Mouse (Mus musculus): ENCODE data around the gene Crybb1.

Crybb1 gene

GRCm38 (mm10) chr5:112265110-112265509 is 9.5 kb downstream of the Crybb1 start:
- no peak for DNase-seq (ENCODE audit: extremely low spot score, low read depth, low spot score)

- DNase-seq (ENCODE audit: extremely low spot score, low read depth, low spot score): no peak
Measured at GRCm38 (mm10) chr5:112265515-112265914, 9.9 kb downstream of the Crybb1 start.

- no peak for DNase-seq (ENCODE audit: extremely low spot score, low read depth, low spot score)
Measured at GRCm38 (mm10) chr5:112266011-112266777, 10.6 kb downstream of the Crybb1 start.

- DNase-seq (ENCODE audit: extremely low spot score, low read depth, low spot score): no peak
Measured at GRCm38 (mm10) chr5:112270764-112271541, 15.3 kb downstream of the Crybb1 start.

GRCm38 (mm10) chr5:112272934-112273333 is 17.3 kb downstream of the Crybb1 start:
- no peak for DNase-seq (ENCODE audit: extremely low spot score, low read depth, low spot score)

- no peak for DNase-seq (ENCODE audit: extremely low spot score, low read depth, low spot score)
Measured at GRCm38 (mm10) chr5:112273746-112274463, 18.3 kb downstream of the Crybb1 start.

- no peak for DNase-seq (ENCODE audit: extremely low spot score, low read depth, low spot score)
Measured at GRCm38 (mm10) chr5:112275021-112275804, 19.6 kb downstream of the Crybb1 start.

- peak; percentile 95 for DNase-seq (ENCODE audit: extremely low spot score, low read depth, low spot score)
Measured at GRCm38 (mm10) chr5:112276267-112276873, 20.8 kb downstream of the Crybb1 start, which contains the start of gene Tpst2. TSS of gene Tpst2 (plus strand) at chr5:112276691.

GRCm38 (mm10) chr5:112276907-112277348 is 21.3 kb downstream of the Crybb1 start:
- DNase-seq (ENCODE audit: extremely low spot score, low read depth, low spot score): no peak

- DNase-seq (ENCODE audit: extremely low spot score, low read depth, low spot score): no peak
Measured at GRCm38 (mm10) chr5:112277906-112278470, 22.4 kb downstream of the Crybb1 start.

GRCm38 (mm10) chr5:112279181-112280021 is 23.8 kb downstream of the Crybb1 start:
- DNase-seq (ENCODE audit: extremely low spot score, low read depth, low spot score): no peak

GRCm38 (mm10) chr5:112280151-112280550 is 24.5 kb downstream of the Crybb1 start:
- DNase-seq (ENCODE audit: extremely low spot score, low read depth, low spot score): no peak

- no peak for DNase-seq (ENCODE audit: extremely low spot score, low read depth, low spot score)
Measured at GRCm38 (mm10) chr5:112280863-112281660, 25.4 kb downstream of the Crybb1 start.

- DNase-seq (ENCODE audit: extremely low spot score, low read depth, low spot score): no peak
Measured at GRCm38 (mm10) chr5:112281676-112282075, 26.1 kb downstream of the Crybb1 start.

- no peak for DNase-seq (ENCODE audit: extremely low spot score, low read depth, low spot score)
Measured at GRCm38 (mm10) chr5:112282123-112282779, 26.6 kb downstream of the Crybb1 start.

- DNase-seq (ENCODE audit: extremely low spot score, low read depth, low spot score): no peak
Measured at GRCm38 (mm10) chr5:112282780-112283482, 27.3 kb downstream of the Crybb1 start.

Measured in hindlimb bud, embryonic 11.5 days (tissue).